Mouse (Mus musculus): ENCODE data around the gene Enpp6.

The Enpp6 gene

DNA sequence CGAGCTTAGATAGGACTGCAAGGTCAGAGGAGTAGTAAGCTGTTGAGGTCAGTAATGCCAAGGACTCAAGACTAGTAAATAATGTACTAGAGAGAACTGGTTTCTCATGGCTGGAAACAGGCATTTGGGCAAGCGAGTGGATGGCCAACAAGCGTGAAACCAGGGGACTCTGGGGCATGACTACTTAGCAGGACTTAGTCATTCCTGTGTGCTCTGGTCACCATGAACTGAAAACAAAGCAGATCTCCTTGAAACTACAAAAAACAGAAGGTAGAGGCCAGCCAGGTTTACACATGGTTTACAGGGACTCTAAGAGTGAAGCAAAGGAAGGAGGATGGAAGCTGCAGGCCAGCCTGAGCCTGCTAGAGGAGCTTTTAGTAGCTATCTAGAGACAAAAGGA, 82.9 kb downstream of the Enpp6 start:
- DNase-seq = no peak

DNA sequence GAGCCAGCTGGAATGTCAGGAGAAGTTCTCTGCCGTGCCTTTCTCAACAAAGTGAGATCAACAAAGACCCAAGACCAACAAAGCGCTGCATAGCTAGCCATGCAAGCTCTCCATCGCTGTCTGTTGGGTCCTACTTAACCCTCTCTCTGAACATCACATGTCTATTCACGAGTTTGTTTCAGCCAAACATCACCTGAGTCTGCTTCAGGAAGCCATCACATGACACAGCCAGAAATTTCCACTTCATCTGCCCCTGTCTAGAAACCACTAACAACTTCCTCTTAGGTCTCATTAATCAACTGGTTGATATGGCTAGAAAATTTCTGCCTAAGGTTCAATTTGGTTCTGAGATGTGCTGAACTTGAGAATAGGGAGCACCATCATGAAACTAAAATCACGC, 85.3 kb downstream of the Enpp6 start:
- no peak for DNase-seq

DNA sequence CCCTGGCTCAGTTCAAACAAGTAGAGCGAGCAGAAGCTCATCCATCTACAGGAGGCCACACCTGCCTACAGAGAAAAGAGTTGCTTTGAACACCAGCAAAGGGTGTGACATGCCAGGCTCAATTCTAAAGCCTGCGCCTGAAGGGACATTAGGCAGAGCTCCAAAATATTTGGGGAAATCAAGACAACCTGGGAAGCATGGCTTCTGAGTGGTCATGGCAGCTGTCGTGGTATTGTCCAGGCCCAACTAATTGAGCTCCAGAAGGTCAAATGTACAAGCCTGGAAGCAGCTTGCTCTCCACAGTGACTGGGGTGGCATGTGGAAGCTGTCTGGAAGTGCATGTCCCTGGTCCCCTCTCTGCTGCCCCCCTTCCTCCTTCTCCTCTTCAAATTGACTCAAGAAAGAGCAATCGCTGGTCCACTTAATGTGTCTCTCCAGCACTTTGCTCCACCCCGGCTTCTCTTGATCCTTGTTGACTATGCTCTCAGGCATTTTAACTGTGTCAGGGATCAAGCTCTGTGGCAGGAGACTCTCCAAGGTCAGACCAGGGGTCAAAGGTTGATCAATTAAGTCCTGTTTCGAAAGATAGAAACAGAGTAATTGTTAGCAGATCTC, 89.4 kb downstream of the Enpp6 start:
- no peak for DNase-seq

DNA sequence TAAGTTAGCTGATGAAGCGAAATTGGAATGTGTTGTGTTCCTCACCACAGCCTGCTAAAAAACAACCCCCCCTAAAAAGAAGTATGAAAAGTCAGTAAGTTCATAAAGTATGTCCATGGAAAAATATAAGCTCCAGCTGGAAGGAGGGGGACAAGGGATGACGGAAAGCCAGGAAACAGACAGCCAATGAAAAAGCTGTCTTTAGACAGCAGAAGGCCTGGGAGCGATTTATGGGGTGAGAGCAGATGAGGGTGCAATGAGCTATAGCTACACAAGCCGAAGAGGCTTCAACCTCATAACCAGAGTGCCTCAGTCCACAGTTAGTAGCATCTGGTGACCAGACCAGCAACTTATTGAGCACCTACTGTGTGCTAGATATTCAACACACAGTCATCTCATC, 93.3 kb downstream of the Enpp6 start:
- DNase-seq = no peak

DNA sequence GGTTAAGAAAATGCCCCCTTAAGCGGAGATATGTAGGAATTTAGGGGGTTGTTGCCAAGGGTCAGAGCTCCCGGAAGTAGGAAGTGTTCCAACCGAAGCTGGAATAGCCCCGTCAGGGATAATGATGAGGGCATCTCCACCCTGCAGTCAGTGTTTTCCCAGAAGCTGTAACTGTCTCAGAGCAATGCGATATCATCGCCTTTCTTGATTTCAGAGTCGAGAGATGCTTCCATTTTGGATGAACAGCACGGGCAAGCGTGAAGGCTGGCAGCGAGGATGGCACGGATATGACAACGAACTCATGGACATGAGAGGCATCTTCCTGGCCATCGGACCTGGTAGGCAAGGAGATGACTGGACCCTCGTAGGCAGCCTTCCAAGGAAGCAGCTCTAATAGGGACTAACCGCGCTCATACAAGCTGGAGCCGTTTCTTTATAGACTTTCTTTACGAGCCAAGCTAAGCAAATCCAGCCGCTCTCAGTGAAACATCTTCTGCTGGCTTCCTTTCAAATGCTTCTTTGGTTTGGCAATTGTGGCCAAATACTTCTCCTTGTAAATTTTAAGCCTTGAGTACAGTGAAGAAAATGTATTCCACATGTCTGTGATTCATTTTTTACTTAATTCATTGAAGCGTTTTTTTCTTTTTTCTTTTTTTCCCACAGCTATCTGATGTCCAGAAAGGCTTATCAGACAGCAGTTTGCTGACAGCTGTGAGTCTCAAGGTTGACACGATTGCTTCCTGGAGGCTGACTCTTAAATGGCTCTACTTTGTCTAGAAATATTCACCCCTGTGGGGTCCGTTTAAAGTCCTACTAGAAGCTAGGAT, 95.7 kb downstream of the Enpp6 start:
- no peak for DNase-seq

DNA sequence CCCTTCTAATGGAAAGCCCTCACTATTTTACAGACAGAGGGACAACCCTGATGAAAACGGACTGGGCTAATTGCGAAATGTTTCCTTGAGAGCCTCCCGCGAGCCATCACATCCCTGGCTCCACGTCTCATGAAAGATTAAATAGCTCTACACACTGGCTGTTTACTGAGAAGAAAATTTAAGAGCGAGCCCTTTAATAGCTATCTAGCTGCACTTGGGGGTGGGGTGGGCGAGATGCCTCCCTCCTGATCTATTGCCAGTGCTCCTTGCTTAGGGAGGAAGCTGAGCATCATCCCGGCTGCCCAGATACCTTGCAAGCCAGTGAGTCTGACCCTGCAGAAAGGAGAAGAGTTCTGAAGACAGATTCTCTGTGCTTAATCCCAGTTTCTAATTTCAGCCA, 103.3 kb downstream of the Enpp6 start:
- DNase-seq = no peak

DNA sequence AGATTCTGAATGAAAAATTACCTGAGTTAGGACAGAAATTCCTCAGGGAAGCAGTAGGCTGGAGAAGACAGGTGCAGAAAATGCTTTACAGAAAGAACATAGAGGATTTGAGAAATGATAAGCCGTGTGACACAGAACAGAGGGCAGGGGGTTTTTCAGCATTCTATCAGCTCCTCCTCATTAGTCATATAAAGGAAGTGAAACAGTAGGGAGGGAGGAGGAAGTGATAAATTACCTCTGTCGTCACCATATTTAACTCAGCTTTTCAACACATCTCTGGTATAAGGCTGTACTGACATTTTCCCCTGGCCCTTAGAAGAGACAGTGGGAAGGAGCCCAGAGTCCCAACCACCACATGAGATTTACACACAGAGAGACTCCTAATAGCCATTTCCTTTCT, 118.9 kb downstream of the Enpp6 start:
- DNase-seq = no peak

DNA sequence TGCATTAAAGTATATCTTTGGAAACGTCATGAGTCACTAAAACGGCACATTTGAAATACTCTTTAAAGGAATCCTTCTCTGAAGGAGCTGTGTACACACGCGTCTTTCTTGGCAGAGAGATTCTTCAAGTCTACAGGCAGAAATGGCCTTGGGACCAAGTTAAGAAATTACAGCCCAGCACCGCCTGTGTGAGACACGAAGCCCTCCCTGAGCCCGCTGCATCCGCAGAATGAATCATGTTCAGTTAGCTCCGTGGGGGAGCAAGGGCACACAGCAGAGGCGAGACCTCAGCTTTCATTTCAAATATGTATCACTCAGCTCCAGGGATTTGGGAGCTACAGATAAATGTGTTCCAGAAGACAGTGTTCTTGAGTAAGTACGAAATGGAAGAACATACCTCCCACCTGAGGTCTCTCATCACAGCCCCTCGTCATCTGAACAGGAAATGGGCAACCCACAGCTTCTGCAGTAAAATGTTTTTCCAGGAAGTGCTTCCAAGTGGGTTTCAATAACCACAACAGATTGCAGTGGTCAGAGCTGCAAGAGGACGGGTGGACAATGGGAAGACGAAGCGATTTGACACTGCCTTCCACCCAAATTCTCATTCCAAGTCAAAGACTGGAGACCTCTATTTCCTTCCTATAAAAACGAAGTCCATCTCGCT, 127.6 kb downstream of the Enpp6 start:
- no peak for DNase-seq

DNA sequence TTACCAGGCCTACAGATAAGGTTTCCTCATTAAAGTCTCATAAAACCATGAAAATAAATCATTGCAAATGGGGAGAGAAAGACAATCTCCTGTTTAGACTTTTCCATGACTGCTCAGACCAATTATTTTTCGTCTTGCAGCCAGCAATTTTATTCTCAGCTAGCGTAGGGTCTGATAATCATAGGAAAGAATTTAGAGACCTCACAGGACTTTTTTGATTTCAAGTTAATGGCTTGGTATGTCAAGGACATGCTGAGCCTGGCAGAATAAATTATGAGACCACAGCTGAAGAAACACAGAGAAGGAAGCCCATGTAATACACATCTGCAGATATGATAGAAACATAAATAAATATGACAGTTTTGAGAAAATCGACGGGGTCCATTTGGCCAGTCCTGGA, 130.6 kb downstream of the Enpp6 start:
- DNase-seq = no peak

DNA sequence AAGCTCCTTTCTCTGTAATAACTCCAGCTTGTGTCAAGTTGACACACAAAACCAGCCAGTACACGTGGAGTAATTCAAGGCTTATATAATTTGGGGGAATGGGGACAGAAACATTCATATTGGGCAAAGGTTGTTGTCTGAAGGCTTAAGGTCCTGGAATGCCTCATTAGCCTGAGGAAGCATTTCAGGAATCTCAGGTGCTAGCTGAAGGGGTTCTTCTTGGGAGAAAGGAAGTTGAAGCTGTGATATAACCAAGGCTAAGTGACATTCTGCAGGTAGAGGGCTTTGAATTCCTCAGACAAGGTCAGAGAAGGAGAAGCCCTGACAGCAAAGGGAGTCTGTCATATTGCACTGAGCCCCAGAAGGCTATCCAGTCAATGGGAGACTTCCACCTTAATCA, 133.2 kb downstream of the Enpp6 start:
- no peak for DNase-seq

DNA sequence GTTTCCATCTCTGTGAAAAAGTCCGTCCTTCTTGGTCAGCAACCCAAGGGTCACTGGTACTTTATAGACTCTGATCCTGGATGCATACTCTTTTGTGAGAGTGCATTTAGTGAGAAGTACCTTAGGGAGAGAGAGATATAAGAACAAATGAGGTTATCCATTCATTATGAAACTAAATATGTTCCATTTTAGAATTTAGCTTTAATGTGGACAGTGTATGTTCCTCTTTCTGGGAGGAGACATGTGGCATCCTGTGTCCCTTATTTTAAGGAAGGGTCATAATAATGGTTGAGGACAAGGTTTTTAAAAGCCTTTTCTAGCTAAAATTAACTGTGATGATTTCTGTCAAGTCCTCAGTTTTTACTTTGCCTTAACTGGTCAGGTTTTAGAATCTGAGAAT, 142.2 kb downstream of the Enpp6 start:
- DNase-seq = no peak

DNA sequence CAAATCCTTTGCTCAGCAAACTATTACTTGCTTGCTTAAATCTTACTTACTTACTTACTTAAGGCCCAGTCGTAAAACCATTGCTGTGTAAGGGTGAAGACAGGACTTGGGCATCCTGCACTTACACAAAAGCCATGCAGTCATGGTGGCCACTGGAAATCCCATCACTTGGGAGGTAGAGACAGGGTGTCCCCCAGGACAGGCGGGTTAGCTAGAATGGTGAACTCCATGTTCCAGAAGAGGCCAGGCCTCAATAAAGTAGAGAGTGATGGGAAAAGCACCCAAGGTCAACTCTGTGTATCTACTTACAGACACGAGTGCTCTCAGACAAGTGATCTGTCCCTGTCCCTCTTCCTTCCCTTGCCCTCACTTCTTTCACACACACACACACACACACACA, 146.7 kb downstream of the Enpp6 start:
- DNase-seq = no peak

DNA sequence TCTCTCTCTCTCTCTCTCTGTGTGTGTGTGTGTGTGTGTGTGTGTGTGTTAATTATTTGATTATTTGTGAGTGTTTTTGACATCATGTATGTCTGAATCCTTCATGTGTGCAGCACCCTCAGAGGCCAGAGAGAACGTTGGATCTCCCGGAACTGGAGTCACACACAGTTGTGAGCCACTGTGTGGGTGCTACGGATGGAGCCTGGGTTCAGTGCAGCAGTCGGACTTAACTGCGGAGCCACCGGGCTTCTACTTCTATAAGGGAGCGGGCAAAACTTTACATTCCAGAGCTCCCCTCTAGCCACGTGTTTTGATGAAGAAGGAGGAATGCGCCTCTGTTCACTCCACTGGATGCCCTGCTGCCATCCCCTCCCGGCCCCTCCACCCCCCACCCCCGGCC, 148.0 kb downstream of the Enpp6 start:
- DNase-seq = no peak

DNA sequence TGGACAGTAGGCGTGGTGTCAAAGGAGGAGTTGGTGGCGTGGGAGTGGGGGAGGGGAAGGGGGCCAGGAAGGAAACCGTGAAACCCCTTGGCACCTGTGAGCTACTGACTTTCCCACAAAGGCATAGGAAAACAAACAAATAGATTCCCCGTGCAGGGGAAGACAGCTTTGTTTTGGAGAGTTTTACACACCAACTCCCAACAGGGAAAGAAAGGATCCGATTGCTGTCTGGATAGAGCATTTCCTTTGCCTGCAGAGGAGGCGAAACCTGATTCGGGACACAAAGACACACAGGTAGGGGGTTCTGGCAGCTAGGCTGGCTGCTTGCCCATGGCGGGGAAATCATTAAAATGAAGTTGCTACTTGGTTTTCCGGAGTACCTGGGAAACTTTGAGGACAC, 148.9 kb downstream of the Enpp6 start:
- DNase-seq = no peak

DNA sequence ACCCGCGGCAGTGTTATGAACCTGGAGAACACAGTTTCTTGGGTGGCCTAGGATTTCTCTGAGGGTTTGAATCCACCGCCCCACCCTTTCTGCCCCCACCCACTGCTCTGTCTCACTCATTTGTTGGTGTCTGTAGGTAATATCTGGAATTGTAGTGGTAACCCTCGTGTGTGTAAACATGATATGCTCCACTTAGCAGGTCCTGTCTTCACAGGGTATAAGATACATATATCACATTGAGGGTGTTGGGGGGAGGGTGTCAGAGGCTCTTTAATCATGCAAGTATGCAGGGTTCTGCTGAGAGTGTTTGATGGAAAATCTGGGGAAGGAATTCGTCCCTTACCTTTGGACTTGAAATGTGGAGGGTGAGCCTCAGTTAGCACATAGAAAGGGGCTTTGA, 149.4 kb downstream of the Enpp6 start:
- no peak for DNase-seq

DNA sequence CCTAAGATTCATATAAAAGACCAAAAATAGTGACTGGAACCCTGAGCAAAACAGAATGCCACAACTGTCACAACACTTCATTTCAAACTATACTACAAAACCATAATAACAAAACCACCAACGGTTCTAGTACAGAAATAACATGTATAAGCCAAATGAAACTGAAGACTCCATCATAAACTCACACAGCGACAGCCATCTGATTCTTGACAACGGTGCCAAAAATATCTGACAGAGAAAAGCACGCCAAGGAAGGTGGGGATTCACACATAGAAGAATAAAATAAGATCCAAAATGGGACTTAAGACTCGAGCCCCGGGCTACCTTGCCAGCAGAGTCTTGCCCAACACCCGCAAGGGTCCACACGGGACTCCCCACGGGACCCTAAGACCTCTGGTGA, 158.6 kb downstream of the Enpp6 start:
- no peak for DNase-seq

All from thymus, postnatal 36 days (tissue).